Mouse (Mus musculus): Measurements from ENCODE around the gene Fig4.

DNA sequence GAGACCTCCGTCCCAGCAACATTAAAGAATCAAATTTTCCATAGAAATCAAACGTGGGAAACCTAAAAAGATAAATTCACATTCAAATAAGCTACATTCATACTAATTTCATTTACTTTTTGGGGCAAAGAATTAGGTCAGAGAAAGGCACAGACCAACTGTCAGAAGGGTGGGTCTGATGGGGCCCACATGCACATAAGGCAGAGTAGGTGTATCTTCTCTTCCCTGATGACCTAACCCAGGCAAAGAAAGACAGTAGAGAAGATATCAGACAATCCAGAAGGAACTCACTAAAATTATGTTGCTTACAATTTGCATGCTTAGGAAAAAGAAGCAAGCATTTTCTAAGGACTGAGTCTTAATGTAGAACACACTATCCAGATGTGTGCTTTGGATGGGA is 67.9 kb downstream of the Fig4 start:
- TF ChIP-seq CTCF (IDR thresholded peaks at IDR 0.05; ENCODE audit: low read depth) (no peak), EP300 (optimal IDR thresholded peaks at IDR 0.05) (no peak)

Data from stomach, postnatal 0 days (tissue).